Mouse (Mus musculus): Measurements from ENCODE around the gene Cep85l. TPM values are rescaled to one million over a fixed set of nuclear protein-coding genes. Genes with fewer than 3 reads are reported as not detected.

The Cep85l gene
- polyA plus RNA-seq, 1 experiment from 2014 or later, result 2.0 TPM

DNA sequence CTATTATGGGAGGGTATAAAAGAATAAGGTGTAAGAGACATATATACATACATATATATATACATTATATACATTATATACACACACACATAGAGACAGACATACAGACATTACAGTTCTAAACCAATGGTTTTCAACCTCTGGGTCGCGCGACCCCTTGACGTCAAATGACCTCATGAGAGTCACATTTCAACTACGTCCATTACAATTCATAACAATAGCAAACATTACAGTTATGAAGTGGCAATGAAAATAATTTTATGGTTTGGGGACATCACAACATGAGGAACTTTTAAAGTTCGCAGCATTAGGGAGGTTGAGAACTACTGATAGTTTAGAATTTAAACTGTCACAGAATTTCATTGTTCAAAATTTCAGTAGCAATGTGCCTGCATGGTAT lies 1.5 kb downstream of the Cep85l start:
- no peak for ATAC-seq (ENCODE audit: low FRiP score, low TSS enrichment)
- H3K9ac ChIP-seq (ENCODE audit: low read length), result peak overlapping the region; percentile 93; the same call in 1 of the 2 replicates
- 63% methylated on average over 6 of the region's 6 CpGs for WGBS

DNA sequence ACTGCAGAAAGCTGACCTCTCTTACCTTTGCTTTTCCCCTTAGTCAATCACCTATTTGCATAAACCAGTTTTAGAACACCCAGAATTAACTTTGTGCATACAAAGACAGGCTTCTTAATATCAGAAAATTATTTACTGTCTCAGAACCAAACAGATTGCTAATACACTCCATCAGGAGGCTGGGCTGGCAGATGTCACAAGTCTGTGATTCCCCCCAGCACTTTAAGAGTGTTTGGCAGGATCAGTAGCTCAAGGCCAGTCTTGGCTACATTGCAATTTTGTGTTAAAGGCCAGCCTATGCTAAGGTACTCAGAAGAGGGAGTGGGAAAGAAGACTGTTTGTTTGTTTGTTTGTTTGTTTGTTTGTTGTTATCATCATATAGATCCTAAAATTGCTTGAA lies 2.7 kb downstream of the Cep85l start:
- DNase-seq (ENCODE audit: low spot score) (no peak), ATAC-seq (ENCODE audit: low FRiP score, low TSS enrichment) (no peak)
- no peak overlapping the region for H3K27ac ChIP-seq (replicated peaks)
- no peaks in the 10 kb centered on the region for H3K27me3 ChIP-seq (ENCODE audit: control insufficient read depth, insufficient read depth, low read length)
- no peak overlapping the region for H3K4me3 ChIP-seq (ENCODE audit: low read depth, low read length)
- no peaks in the 10 kb centered on the region for H3K36me3 ChIP-seq (ENCODE audit: control insufficient read depth, insufficient read depth, low read length)
- no peak overlapping the region for H3K4me2 ChIP-seq (replicated peaks; ENCODE audit: low read depth)
- no peaks in the 10 kb centered on the region for H3K4me1 ChIP-seq (replicated peaks; ENCODE audit: control insufficient read depth, insufficient read depth)
- no peaks in the 10 kb centered on the region for H3K9me3 ChIP-seq (ENCODE audit: control insufficient read depth, low read length)
- TF ChIP-seq CTCF (IDR thresholded peaks at IDR 0.05; ENCODE audit: low read depth) (no peak), EP300 (optimal IDR thresholded peaks at IDR 0.05) (no peak)
- H3K9ac ChIP-seq (ENCODE audit: low read length), result no peak overlapping the region

More for the DNA sequence above, 1.5 kb downstream of the Cep85l start:
- Histone ChIP-seq H3K4me1 (replicated peaks; ENCODE audit: control insufficient read depth, insufficient read depth) (no peaks in the 10 kb centered on the region), H3K27me3 (ENCODE audit: control insufficient read depth, insufficient read depth, low read length) (no peaks in the 10 kb centered on the region), H3K9me3 (ENCODE audit: control insufficient read depth, low read length) (no peaks in the 10 kb centered on the region), H3K27ac (replicated peaks) (no peak overlapping the region), H3K36me3 (ENCODE audit: control insufficient read depth, insufficient read depth, low read length) (no peaks in the 10 kb centered on the region), H3K4me3 (ENCODE audit: low read depth, low read length) (peak overlapping the region; percentile 91), H3K4me2 (replicated peaks; ENCODE audit: low read depth) (peak overlapping the region; percentile 63)
- no peak for TF ChIP-seq CTCF (IDR thresholded peaks at IDR 0.05; ENCODE audit: low read depth)
- TF ChIP-seq EP300 (optimal IDR thresholded peaks at IDR 0.05), result no peak
- DNase-seq (ENCODE audit: low spot score), result no peak

DNA sequence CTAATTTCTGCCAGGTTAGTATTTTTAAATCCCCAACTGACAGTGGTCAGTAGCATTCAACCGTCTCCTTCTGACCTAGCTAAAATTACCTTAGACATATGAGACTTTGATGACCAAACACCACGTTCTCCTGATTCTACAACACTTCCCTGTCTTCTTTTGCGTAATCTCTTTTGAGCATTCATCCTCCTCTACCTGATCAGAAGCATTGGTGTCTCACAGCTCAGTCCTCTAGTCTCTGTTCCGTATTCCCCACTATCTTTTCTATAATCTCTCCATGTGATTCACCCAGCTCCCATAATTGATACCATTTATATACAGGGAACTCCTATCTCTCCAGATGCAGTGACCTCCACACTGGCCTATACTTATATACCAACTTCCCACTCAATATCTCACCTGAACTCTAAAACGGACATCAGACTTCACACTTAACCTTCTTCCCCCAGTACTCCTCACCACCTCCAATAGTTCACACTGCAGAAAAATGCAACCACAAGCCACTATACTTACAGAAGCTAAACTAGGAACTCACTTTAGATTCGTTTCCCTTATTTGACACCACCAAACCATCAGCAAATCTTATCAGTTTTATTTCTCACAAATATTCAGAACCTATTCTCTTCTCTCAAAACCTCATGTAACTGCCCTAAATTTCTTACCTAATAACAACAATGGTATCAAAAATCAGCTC lies 5.7 kb downstream of the Cep85l start:
- no peak overlapping the region for H3K9ac ChIP-seq (ENCODE audit: low read length)
- no peak for ATAC-seq (ENCODE audit: low FRiP score, low TSS enrichment)

DNA sequence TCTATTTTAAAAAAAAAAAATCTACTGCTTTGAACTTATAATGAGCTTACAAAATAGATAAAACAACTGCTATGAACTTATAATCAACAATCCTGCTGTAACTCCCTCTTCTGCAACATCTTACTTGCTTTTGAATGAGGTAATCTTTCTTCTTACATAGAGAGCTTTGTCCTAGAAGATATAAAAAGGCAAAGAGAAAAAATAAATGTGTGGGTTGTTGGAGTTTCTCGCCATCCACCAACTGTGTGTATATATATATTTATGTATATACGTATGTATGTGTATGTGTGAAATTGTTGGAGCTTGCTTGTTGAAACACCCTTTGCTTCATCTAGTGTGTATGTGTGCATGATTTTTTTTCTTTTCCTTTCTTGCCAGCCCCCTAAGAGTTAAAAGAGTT lies 12.5 kb downstream of the Cep85l start:
- H3K9me3 ChIP-seq (ENCODE audit: control insufficient read depth, low read length), result peaks cover 5% of the 10 kb centered on the region; the same call in 1 of the 2 replicates
- no peak for DNase-seq (ENCODE audit: low spot score)
- H3K27me3 ChIP-seq (ENCODE audit: control insufficient read depth, insufficient read depth, low read length), result no peaks in the 10 kb centered on the region
- no peak overlapping the region for H3K9ac ChIP-seq (ENCODE audit: low read length)
- no peak for TF ChIP-seq CTCF (IDR thresholded peaks at IDR 0.05; ENCODE audit: low read depth)
- no peak overlapping the region for H3K4me2 ChIP-seq (replicated peaks; ENCODE audit: low read depth)
- H3K4me3 ChIP-seq (ENCODE audit: low read depth, low read length), result no peak overlapping the region
- no peak for ATAC-seq (ENCODE audit: low FRiP score, low TSS enrichment)
- H3K27ac ChIP-seq (replicated peaks), result no peak overlapping the region
- no peaks in the 10 kb centered on the region for H3K4me1 ChIP-seq (replicated peaks; ENCODE audit: control insufficient read depth, insufficient read depth)
- peaks cover 2% of the 10 kb centered on the region for H3K36me3 ChIP-seq (ENCODE audit: control insufficient read depth, insufficient read depth, low read length)
- WGBS, result 94% methylated on average over 2 of the region's 2 CpGs

More for the DNA sequence above, 5.7 kb downstream of the Cep85l start:
- no peak overlapping the region for H3K4me3 ChIP-seq (ENCODE audit: low read depth, low read length)
- TF ChIP-seq EP300 (optimal IDR thresholded peaks at IDR 0.05), result no peak
- TF ChIP-seq CTCF (IDR thresholded peaks at IDR 0.05; ENCODE audit: low read depth), result no peak
- WGBS, result 90% methylated on average over 6 of the region's 6 CpGs
- no peaks in the 10 kb centered on the region for H3K4me1 ChIP-seq (replicated peaks; ENCODE audit: control insufficient read depth, insufficient read depth)
- H3K36me3 ChIP-seq (ENCODE audit: control insufficient read depth, insufficient read depth, low read length), result no peaks in the 10 kb centered on the region; the same call in 1 of the 2 replicates
- H3K27me3 ChIP-seq (ENCODE audit: control insufficient read depth, insufficient read depth, low read length), result no peaks in the 10 kb centered on the region
- H3K27ac ChIP-seq (replicated peaks), result no peak overlapping the region
- H3K4me2 ChIP-seq (replicated peaks; ENCODE audit: low read depth), result no peak overlapping the region
- peaks cover 5% of the 10 kb centered on the region; the same call in 1 of the 2 replicates for H3K9me3 ChIP-seq (ENCODE audit: control insufficient read depth, low read length)
- no peak for DNase-seq (ENCODE audit: low spot score)

- ATAC-seq (ENCODE audit: low FRiP score, low TSS enrichment) (no peak), DNase-seq (ENCODE audit: low spot score) (no peak)
- H3K36me3 ChIP-seq (ENCODE audit: control insufficient read depth, insufficient read depth, low read length), result peaks cover 2% of the 10 kb centered on the region; the same call in 1 of the 2 replicates
- TF ChIP-seq EP300 (optimal IDR thresholded peaks at IDR 0.05), result no peak
- no peak for TF ChIP-seq CTCF (IDR thresholded peaks at IDR 0.05; ENCODE audit: low read depth)
- H3K9me3 ChIP-seq (ENCODE audit: control insufficient read depth, low read length), result no peaks in the 10 kb centered on the region
- no peak overlapping the region for H3K9ac ChIP-seq (ENCODE audit: low read length)
- H3K4me3 ChIP-seq (ENCODE audit: low read depth, low read length), result no peak overlapping the region
- H3K4me1 ChIP-seq (replicated peaks; ENCODE audit: control insufficient read depth, insufficient read depth), result no peaks in the 10 kb centered on the region
- no peak overlapping the region for H3K4me2 ChIP-seq (replicated peaks; ENCODE audit: low read depth)
- H3K27ac ChIP-seq (replicated peaks), result no peak overlapping the region
- no peaks in the 10 kb centered on the region for H3K27me3 ChIP-seq (ENCODE audit: control insufficient read depth, insufficient read depth, low read length)
Observed at GRCm38 (mm10) chr10:53364311-53364710, 15.4 kb downstream of the Cep85l start.

- no peak for ATAC-seq (ENCODE audit: low FRiP score, low TSS enrichment)
Observed at GRCm38 (mm10) chr10:53359016-53359415, 20.7 kb downstream of the Cep85l start.

More at GRCm38 (mm10) chr10:53359016-53359415, 20.7 kb downstream of the Cep85l start:
- Histone ChIP-seq H3K4me2 (replicated peaks; ENCODE audit: low read depth) (no peak overlapping the region), H3K9ac (ENCODE audit: low read length) (no peak overlapping the region), H3K27me3 (ENCODE audit: control insufficient read depth, insufficient read depth, low read length) (no peaks in the 10 kb centered on the region), H3K4me3 (ENCODE audit: low read depth, low read length) (no peak overlapping the region), H3K36me3 (ENCODE audit: control insufficient read depth, insufficient read depth, low read length) (peaks cover 5% of the 10 kb centered on the region; the same call in 1 of the 2 replicates), H3K9me3 (ENCODE audit: control insufficient read depth, low read length) (no peaks in the 10 kb centered on the region), H3K4me1 (replicated peaks; ENCODE audit: control insufficient read depth, insufficient read depth) (no peaks in the 10 kb centered on the region), H3K27ac (replicated peaks) (no peak overlapping the region)
- TF ChIP-seq EP300 (optimal IDR thresholded peaks at IDR 0.05), result no peak
- TF ChIP-seq CTCF (IDR thresholded peaks at IDR 0.05; ENCODE audit: low read depth), result no peak
- WGBS, result 74% methylated on average over 3 of the region's 3 CpGs
- DNase-seq (ENCODE audit: low spot score), result no peak

All from stomach, postnatal 0 days (tissue).